Mouse (Mus musculus) small intestine, adult 2 months (tissue): Measurements from ENCODE around the gene Clcn2.
A peak's percentile ranks its signal among the peaks of the same experiment; 100 is the strongest.

Experiments used
- CTCF ChIP-seq: fragments of 200-500 bp; IDR thresholded peaks from 2 replicates; pipeline ENCODE4 v1.5.1; 2012; ENCODE audit warnings: low read depth, mild to moderate bottlenecking, control low read depth, inconsistent platforms, low read length, moderate library complexity, mixed read lengths; ENCODE audit not compliant: insufficient replicate concordance, insufficient read length; ENCODE audit errors: extremely low read depth
- POLR2A ChIP-seq: fragments of 200-500 bp; IDR thresholded peaks from 2 replicates; pipeline ENCODE4 v1.6.1; 2012; ENCODE audit warnings: low read depth, mild to moderate bottlenecking, control low read depth, inconsistent platforms, low read length, moderate library complexity

DNA sequence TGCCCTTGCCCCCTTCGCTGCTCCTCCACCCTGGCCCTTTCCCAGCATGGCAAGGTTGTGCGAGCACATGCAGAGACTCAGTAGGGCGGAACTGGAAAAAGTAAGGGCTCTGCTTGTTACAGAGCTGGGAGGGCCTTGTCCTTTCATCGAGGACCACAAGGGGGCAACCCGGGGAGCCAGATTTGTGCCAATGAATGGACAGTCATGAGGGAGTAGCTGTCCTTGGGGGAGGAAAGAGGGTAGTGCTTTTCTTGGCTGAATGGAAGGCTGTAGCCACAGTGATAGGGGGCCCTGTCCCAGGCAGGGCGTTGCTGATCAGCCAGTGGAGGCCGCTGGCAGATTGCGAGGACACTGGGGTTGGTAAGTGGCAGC, 15.0 kb downstream of the Clcn2 start:
- TF ChIP-seq POLR2A: no peak
- TF ChIP-seq CTCF: peak; percentile 63; the same call in 1 of the 2 replicates
